Mouse (Mus musculus): Measurements from ENCODE around the gene Fbrs.

DNA sequence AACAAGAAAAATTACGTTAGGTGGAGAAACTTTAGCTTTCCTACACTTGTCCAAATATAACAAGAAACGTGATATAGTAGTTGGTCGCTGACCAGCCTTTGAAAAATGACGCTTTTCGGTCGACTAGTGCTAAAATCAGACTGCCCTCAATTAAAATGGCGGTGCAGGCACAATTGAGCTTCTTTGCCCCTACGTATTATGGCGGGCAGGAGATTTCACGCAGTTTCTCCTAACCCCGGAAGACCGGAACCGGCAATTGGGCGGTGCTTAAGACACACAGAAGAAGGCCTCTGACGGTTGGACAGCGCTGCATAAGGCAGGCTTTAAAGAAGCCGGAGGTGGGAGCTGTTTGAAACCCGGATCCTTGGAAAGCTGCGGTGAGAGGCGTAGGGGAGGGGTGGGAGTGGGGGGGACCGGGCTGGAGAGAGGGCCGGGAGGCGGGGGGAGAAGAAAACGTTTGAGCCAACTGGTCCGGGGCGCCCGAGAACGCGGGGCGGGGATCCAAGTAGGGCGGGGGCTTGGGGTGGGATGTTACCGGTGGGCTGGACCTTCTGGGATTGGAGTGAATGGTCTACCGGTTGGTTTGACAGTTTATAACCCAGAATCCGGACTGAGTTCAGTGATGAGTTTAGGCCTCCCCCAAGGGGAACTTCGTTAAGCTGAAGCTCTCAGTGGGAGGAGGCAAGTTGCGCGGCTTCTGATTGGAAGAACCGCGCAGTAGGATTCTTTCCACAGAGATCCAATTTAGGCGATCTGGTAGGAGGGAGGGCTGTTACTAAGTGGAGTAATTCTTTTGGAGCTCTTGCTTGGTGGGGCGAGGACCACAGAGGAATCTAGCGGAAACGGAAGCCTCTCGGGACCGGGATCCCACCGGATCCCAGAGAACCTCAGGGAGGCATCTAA, 8.0 kb upstream of the Fbrs start:
- TF ChIP-seq EP300 (optimal IDR thresholded peaks at IDR 0.05) = peak; percentile 88
- no peak; the same call in 1 of the 2 replicates for TF ChIP-seq CTCF (IDR thresholded peaks at IDR 0.05; ENCODE audit: low read depth)

All from stomach, postnatal 0 days (tissue).